Mouse (Mus musculus): ENCODE measurements at regions not wholly inside any gene's neighbourhood (a gene's known extent, or its start where the extent isn't known, plus 50 kb on each side); places are given as distances from the start of the nearest gene placed in this dataset.

DNA sequence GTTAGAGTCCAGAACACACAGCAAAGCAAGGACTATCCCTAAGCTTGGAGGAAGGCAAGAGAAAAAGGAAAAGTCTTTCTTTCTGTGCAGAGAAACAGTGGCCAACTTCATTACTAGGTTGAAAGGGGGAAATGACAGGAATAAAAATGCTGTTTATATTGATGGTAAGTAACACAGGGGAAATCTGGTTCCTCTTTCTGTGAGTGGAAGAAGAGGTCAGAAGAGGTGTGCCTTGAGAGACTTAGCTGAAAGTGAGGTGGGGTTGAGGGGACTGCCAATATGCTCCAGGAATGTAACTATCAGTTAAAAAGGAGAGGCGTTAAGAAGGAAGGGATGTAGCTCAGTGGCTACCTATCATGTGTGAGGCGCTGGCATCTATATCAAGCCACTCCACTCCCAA lies 327.5 kb downstream of the Tex13c3 start:
- H3K36me3 ChIP-seq (ENCODE audit: control insufficient read depth, insufficient read depth), result peaks cover 10% of the 10 kb centered on the region
- H3K4me2 ChIP-seq (ENCODE audit: low read depth), result no peak overlapping the region
- no peak overlapping the region for H3ac ChIP-seq (ENCODE audit: control insufficient read depth, insufficient read length)
- no peak overlapping the region for H3K4me3 ChIP-seq
- H3K27me3 ChIP-seq (ENCODE audit: control insufficient read depth, insufficient read depth, insufficient read length), result no peaks in the 10 kb centered on the region
- H3K79me2 ChIP-seq (ENCODE audit: control insufficient read depth, insufficient read depth), result peaks cover 52% of the 10 kb centered on the region
- TF ChIP-seq SRF (IDR thresholded peaks at IDR 0.05; ENCODE audit: control insufficient read depth, insufficient read length, low read depth) (no peak), TCF12 (IDR thresholded peaks at IDR 0.05; ENCODE audit: insufficient read depth, poor library complexity, severe bottlenecking) (no peak), MYOD1 (IDR thresholded peaks at IDR 0.05; ENCODE audit: control insufficient read depth in 1 of 3, insufficient read length in 2 of 3, low read depth in 2 of 3) (no peak), CEBPB (IDR thresholded peaks at IDR 0.05; ENCODE audit: insufficient read depth, poor library complexity, severe bottlenecking) (no peak), MYOG (IDR thresholded peaks at IDR 0.05; ENCODE audit: control insufficient read depth in 1 of 3, insufficient read depth in 1 of 3, insufficient read length in 2 of 3, low read depth in 2 of 3) (no peak), MAX (IDR thresholded peaks at IDR 0.05; ENCODE audit: low read depth) (no peak), REST (IDR thresholded peaks at IDR 0.05; ENCODE audit: insufficient read depth, insufficient read length) (no peak), E2F4 (IDR thresholded peaks at IDR 0.05; ENCODE audit: insufficient read depth) (no peak)

GRCm38 (mm10) chrX:19152170-19152861 lies 328.8 kb downstream of the Tex13c3 start:
- Histone ChIP-seq H3K36me3 (ENCODE audit: control insufficient read depth, insufficient read depth) (peaks cover 10% of the 10 kb centered on the region), H3K79me2 (ENCODE audit: control insufficient read depth, insufficient read depth) (peaks cover 55% of the 10 kb centered on the region), H3K4me3 (no peak overlapping the region), H3ac (ENCODE audit: control insufficient read depth, insufficient read length) (no peak overlapping the region), H3K27me3 (ENCODE audit: control insufficient read depth, insufficient read depth, insufficient read length) (no peaks in the 10 kb centered on the region), H3K4me2 (ENCODE audit: low read depth) (no peak overlapping the region)
- TF ChIP-seq MYOD1 (IDR thresholded peaks at IDR 0.05; ENCODE audit: control insufficient read depth in 1 of 3, insufficient read length in 2 of 3, low read depth in 2 of 3) (no peak), TCF3 (IDR thresholded peaks at IDR 0.05; ENCODE audit: insufficient read length, low read depth) (no peak), SRF (IDR thresholded peaks at IDR 0.05; ENCODE audit: control insufficient read depth, insufficient read length, low read depth) (no peak), REST (IDR thresholded peaks at IDR 0.05; ENCODE audit: insufficient read depth, insufficient read length) (no peak), USF1 (IDR thresholded peaks at IDR 0.05; ENCODE audit: low read depth) (no peak), MYOG (IDR thresholded peaks at IDR 0.05; ENCODE audit: control insufficient read depth in 1 of 3, insufficient read depth in 1 of 3, insufficient read length in 2 of 3, low read depth in 2 of 3) (no peak), CEBPB (IDR thresholded peaks at IDR 0.05; ENCODE audit: insufficient read depth, poor library complexity, severe bottlenecking) (no peak), POLR2A (IDR thresholded peaks at IDR 0.05; ENCODE audit: insufficient read length, low read depth) (no peak), E2F4 (IDR thresholded peaks at IDR 0.05; ENCODE audit: insufficient read depth) (no peak), MAX (IDR thresholded peaks at IDR 0.05; ENCODE audit: low read depth) (no peak), POLR2AphosphoS2 (IDR thresholded peaks at IDR 0.05; ENCODE audit: insufficient read length, low read depth) (no peak), TCF12 (IDR thresholded peaks at IDR 0.05; ENCODE audit: insufficient read depth, poor library complexity, severe bottlenecking) (no peak)

GRCm38 (mm10) chrX:19150606-19151005 lies 330.5 kb downstream of the Tex13c3 start:
- TF ChIP-seq MYOG (IDR thresholded peaks at IDR 0.05; ENCODE audit: control insufficient read depth in 1 of 3, insufficient read depth in 1 of 3, insufficient read length in 2 of 3, low read depth in 2 of 3) (no peak), POLR2A (IDR thresholded peaks at IDR 0.05; ENCODE audit: insufficient read length, low read depth) (no peak), TCF12 (IDR thresholded peaks at IDR 0.05; ENCODE audit: insufficient read depth, poor library complexity, severe bottlenecking) (no peak), REST (IDR thresholded peaks at IDR 0.05; ENCODE audit: insufficient read depth, insufficient read length) (no peak), MAX (IDR thresholded peaks at IDR 0.05; ENCODE audit: low read depth) (no peak), SRF (IDR thresholded peaks at IDR 0.05; ENCODE audit: control insufficient read depth, insufficient read length, low read depth) (no peak), CEBPB (IDR thresholded peaks at IDR 0.05; ENCODE audit: insufficient read depth, poor library complexity, severe bottlenecking) (no peak), TCF3 (IDR thresholded peaks at IDR 0.05; ENCODE audit: insufficient read length, low read depth) (no peak), MYOD1 (IDR thresholded peaks at IDR 0.05; ENCODE audit: control insufficient read depth in 1 of 3, insufficient read length in 2 of 3, low read depth in 2 of 3) (no peak), POLR2AphosphoS2 (IDR thresholded peaks at IDR 0.05; ENCODE audit: insufficient read length, low read depth) (no peak), E2F4 (IDR thresholded peaks at IDR 0.05; ENCODE audit: insufficient read depth) (no peak), USF1 (IDR thresholded peaks at IDR 0.05; ENCODE audit: low read depth) (no peak)
- Histone ChIP-seq H3K79me2 (ENCODE audit: control insufficient read depth, insufficient read depth) (peaks cover 43% of the 10 kb centered on the region), H3K4me3 (no peak overlapping the region), H3K36me3 (ENCODE audit: control insufficient read depth, insufficient read depth) (peaks cover 19% of the 10 kb centered on the region), H3K4me2 (ENCODE audit: low read depth) (no peak overlapping the region), H3ac (ENCODE audit: control insufficient read depth, insufficient read length) (no peak overlapping the region), H3K27me3 (ENCODE audit: control insufficient read depth, insufficient read depth, insufficient read length) (no peaks in the 10 kb centered on the region)

- Histone ChIP-seq H3K36me3 (ENCODE audit: control insufficient read depth, insufficient read depth) (peaks cover 31% of the 10 kb centered on the region), H3K4me3 (no peak overlapping the region), H3K27me3 (ENCODE audit: control insufficient read depth, insufficient read depth, insufficient read length) (no peaks in the 10 kb centered on the region), H3K79me2 (ENCODE audit: control insufficient read depth, insufficient read depth) (peaks cover 24% of the 10 kb centered on the region), H3K4me2 (ENCODE audit: low read depth) (no peak overlapping the region), H3ac (ENCODE audit: control insufficient read depth, insufficient read length) (no peak overlapping the region)
- TF ChIP-seq MAX (IDR thresholded peaks at IDR 0.05; ENCODE audit: low read depth) (no peak), TCF3 (IDR thresholded peaks at IDR 0.05; ENCODE audit: insufficient read length, low read depth) (no peak), E2F4 (IDR thresholded peaks at IDR 0.05; ENCODE audit: insufficient read depth) (no peak), REST (IDR thresholded peaks at IDR 0.05; ENCODE audit: insufficient read depth, insufficient read length) (no peak), MYOD1 (IDR thresholded peaks at IDR 0.05; ENCODE audit: control insufficient read depth in 1 of 3, insufficient read length in 2 of 3, low read depth in 2 of 3) (no peak), MYOG (IDR thresholded peaks at IDR 0.05; ENCODE audit: control insufficient read depth in 1 of 3, insufficient read depth in 1 of 3, insufficient read length in 2 of 3, low read depth in 2 of 3) (no peak), TCF12 (IDR thresholded peaks at IDR 0.05; ENCODE audit: insufficient read depth, poor library complexity, severe bottlenecking) (no peak), SRF (IDR thresholded peaks at IDR 0.05; ENCODE audit: control insufficient read depth, insufficient read length, low read depth) (no peak), POLR2AphosphoS2 (IDR thresholded peaks at IDR 0.05; ENCODE audit: insufficient read length, low read depth) (no peak), CEBPB (IDR thresholded peaks at IDR 0.05; ENCODE audit: insufficient read depth, poor library complexity, severe bottlenecking) (no peak), POLR2A (IDR thresholded peaks at IDR 0.05; ENCODE audit: insufficient read length, low read depth) (no peak), USF1 (IDR thresholded peaks at IDR 0.05; ENCODE audit: low read depth) (no peak)
Observed at GRCm38 (mm10) chrX:19148672-19149071, 332.4 kb downstream of the Tex13c3 start.
